Mouse (Mus musculus) left cerebral cortex, postnatal 10 days (tissue): ENCODE results near the gene Zmiz2. TPM values are rescaled to one million over a fixed set of nuclear protein-coding genes. Genes with fewer than 3 reads are reported as not detected.

Source experiments
- microRNA-seq: library from miRNA; unstranded; fragments of <30 nt; microRNA quantifications from one replicate; pipeline ENCODE4 v1.2.0, GENCODE M21; 2022
- total RNA-seq, 2 experiments: library from RNA; stranded (reverse); gene quantifications; 2 replicates each; pipeline ENCODE4 v1.2.3; 2021

The Zmiz2 gene
- total RNA-seq, 2 experiments from 2014 or later, result 199 to 203 TPM

Small RNAs within 50 kb of the gene (microRNA-seq; reads per million reads assigned to microRNA genes)
- 1.4 reads per million for gene Mir7651

Other genes with a start within 250 kb of the Zmiz2 start
- gene A730071L15Rik, start 189.0 kb upstream of the Zmiz2 start, total RNA-seq, result not detected
- 100 to 1,000 TPM; 125 to 131 TPM for gene Nudcd3, start 188.7 kb upstream of the Zmiz2 start, total RNA-seq
- gene Npc1l1, start 158.9 kb upstream of the Zmiz2 start, total RNA-seq, result under 1 TPM; 0.41 to 0.49 TPM
- 10 to 100 TPM; 44.6 to 51.0 TPM for gene Ddx56, start 121.3 kb upstream of the Zmiz2 start, total RNA-seq
- gene Tmed4, start 114.2 kb upstream of the Zmiz2 start, total RNA-seq, result 10 to 100 TPM; 65.8 to 66.0 TPM
- 100 to 1,000 TPM; 230 to 235 TPM for gene Ogdh, start 97.4 kb upstream of the Zmiz2 start, total RNA-seq
- 1,000 to 10,000 TPM; 2,299 to 2,355 TPM for gene Ppia, start 26.4 kb downstream of the Zmiz2 start, total RNA-seq
- gene H2afv, start 55.4 kb downstream of the Zmiz2 start, total RNA-seq, result 10 to 100 TPM; 26.6 to 28.9 TPM
- gene Purb, start 86.8 kb downstream of the Zmiz2 start, total RNA-seq, result 100 to 1,000 TPM; 276 to 277 TPM
- under 1 TPM; 0.51 to 0.85 TPM for gene Myo1g, start 131.9 kb downstream of the Zmiz2 start, total RNA-seq
- gene Ccm2, start 157.8 kb downstream of the Zmiz2 start, total RNA-seq, result 10 to 100 TPM; 57.7 to 60.9 TPM
- 10 to 100 TPM; 78.1 to 82.5 TPM for gene Nacad, start 217.0 kb downstream of the Zmiz2 start, total RNA-seq
- 10 to 100 TPM; 48.5 to 55.3 TPM for gene Tbrg4, start 237.0 kb downstream of the Zmiz2 start, total RNA-seq
- not detected for gene Wap, start 249.6 kb downstream of the Zmiz2 start, total RNA-seq